Mouse (Mus musculus) liver, adult 2 months (tissue): Measurements from ENCODE around the gene Gm826. TPM values are rescaled to one million over a fixed set of nuclear protein-coding genes. Genes with fewer than 3 reads are reported as not detected.

Source experiments
- DNase-seq: peaks from one replicate; pipeline ENCODE4 v3.0.0-alpha.2; 2011; ENCODE audit warnings: low read depth, low spot score; ENCODE audit errors: extremely low read depth
- H3K27ac ChIP-seq: fragments of 200-500 bp; replicated peaks from 2 replicates; pipeline ENCODE4 v1.5.1; 2012; ENCODE audit warnings: low read depth, mild to moderate bottlenecking, control low read depth, inconsistent platforms, low read length; ENCODE audit not compliant: insufficient read depth
- H3K27me3 ChIP-seq: fragments of 200-500 bp; 2 replicates; pipeline ENCODE4 v1.6.1; 2012; ENCODE audit warnings: mild to moderate bottlenecking, moderate library complexity, low read length, inconsistent platforms; ENCODE audit not compliant: control insufficient read depth, insufficient read depth
- H3K36me3 ChIP-seq: fragments of 200-500 bp; 2 replicates; pipeline ENCODE4 v1.6.1; 2012; ENCODE audit warnings: low read length, inconsistent platforms; ENCODE audit not compliant: control insufficient read depth, insufficient read depth
- H3K4me1 ChIP-seq: fragments of 200-500 bp; 2 replicates; pipeline ENCODE4 v1.6.1; 2011; ENCODE audit warnings: low read length; ENCODE audit not compliant: control insufficient read depth, insufficient read depth
- H3K4me3 ChIP-seq: fragments of 200-500 bp; 2 replicates; pipeline ENCODE4 v1.5.1; 2011; ENCODE audit warnings: low read depth, mild to moderate bottlenecking, control low read depth, low read length, moderate library complexity; ENCODE audit not compliant: insufficient read depth
- H3K79me2 ChIP-seq: fragments of 200-500 bp; 2 replicates; pipeline ENCODE4 v1.6.1; 2012; ENCODE audit warnings: inconsistent platforms, mild to moderate bottlenecking, low read length, moderate library complexity; ENCODE audit not compliant: control insufficient read depth, insufficient read depth
- H3K9ac ChIP-seq: fragments of 200-500 bp; 2 replicates; pipeline ENCODE4 v1.6.1; 2012; ENCODE audit warnings: low read depth, mild to moderate bottlenecking, control low read depth, inconsistent platforms, low read length
- CTCF ChIP-seq: fragments of 200-500 bp; IDR thresholded peaks from 2 replicates; pipeline ENCODE4 v1.5.1; 2011; ENCODE audit warnings: low read depth, low read length, control low read depth
- POLR2A ChIP-seq: fragments of 200-500 bp; IDR thresholded peaks from 2 replicates; pipeline ENCODE4 v1.6.1; 2011; ENCODE audit warnings: low read length, control low read depth; ENCODE audit not compliant: insufficient read depth; ENCODE audit errors: extremely low read depth
- WGBS: fragments of 180-500 bp; shearing (Covaris S2); methylation state at CpG from one replicate; pipeline ENCODE4 v1.1.7; 2018; 5-methylcytosine and 5-hydroxymethylcytosine counted together
- polyA plus RNA-seq: library from polyadenylated mRNA; depleted of rRNA; stranded (reverse); fragments of >200 nt; gene quantifications from 2 replicates; pipeline ENCODE4 v1.2.3, GENCODE M21; 2012
- total RNA-seq: library from RNA; depleted of rRNA; stranded (reverse); fragments of >200 nt; gene quantifications from 2 replicates; pipeline ENCODE4 v1.2.3, GENCODE M21; 2014

Gene Gm826
- total and polyA plus RNA-seq, 2 experiments = 1.4 to 4.1 TPM

DNA sequence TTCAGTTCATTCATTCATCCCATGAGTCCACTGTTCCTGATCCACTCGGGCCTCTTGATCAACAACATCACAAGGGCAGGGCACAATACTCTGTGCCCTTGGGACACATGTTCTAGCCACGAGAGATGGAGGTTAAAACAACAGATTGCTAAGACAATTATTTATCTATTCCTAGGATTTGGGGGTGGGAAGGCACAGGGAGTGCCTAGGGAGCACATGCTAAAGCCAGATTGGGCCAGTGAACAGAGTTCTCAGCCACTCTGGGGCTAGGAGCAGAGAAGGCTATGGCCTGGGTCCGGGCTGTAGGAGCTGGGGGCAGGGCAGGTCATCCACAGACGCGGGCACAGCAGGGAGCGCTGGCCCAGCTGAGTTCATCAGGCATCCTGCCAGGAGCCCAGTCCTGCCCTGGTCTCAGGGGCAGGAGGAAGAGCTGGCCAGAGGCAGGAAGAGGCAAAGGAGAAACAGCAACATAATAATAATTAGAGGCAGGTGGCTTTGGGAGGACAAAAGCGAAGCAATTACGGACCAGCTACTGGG lies 17.1 kb upstream of the Gm826 start:
- no peak for TF ChIP-seq CTCF
- 0 out of 2 replicates have a peak, but pooled peaks have one; percentile 13 for TF ChIP-seq POLR2A
- H3K27ac ChIP-seq = peak overlapping the region; percentile 95
- no peaks in the 10 kb centered on the region for H3K36me3 ChIP-seq
- no peak overlapping the region for H3K4me3 ChIP-seq
- peaks cover 34% of the 10 kb centered on the region for H3K4me1 ChIP-seq
- no peaks in the 10 kb centered on the region for H3K79me2 ChIP-seq
- WGBS = 19% methylated on average over 8 of the region's 8 CpGs
- H3K9ac ChIP-seq = peak overlapping the region; percentile 64
- DNase-seq = peak; percentile 92
- no peaks in the 10 kb centered on the region for H3K27me3 ChIP-seq

DNA sequence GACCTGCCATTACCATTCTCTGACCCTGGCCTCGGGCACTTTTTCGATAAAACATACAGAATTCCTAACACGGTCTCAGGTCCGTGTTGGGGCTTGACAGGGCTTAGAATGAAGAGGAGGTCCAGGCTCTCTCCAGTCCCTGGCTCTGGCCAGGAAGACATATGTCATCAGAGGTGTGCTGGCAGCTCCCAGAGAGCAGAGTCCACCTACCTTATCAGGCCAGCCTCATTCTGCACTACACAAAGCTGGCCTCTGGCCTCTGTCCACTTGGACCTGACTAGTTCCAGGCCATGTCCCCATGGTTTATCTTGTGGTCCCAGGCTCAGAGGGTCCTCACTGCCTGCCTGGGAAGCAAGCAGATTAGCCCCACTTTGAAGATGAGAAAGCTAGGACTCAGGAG lies 15.6 kb upstream of the Gm826 start:
- TF ChIP-seq POLR2A (no peak), CTCF (no peak)
- peak overlapping the region; percentile 86 for H3K27ac ChIP-seq

DNA sequence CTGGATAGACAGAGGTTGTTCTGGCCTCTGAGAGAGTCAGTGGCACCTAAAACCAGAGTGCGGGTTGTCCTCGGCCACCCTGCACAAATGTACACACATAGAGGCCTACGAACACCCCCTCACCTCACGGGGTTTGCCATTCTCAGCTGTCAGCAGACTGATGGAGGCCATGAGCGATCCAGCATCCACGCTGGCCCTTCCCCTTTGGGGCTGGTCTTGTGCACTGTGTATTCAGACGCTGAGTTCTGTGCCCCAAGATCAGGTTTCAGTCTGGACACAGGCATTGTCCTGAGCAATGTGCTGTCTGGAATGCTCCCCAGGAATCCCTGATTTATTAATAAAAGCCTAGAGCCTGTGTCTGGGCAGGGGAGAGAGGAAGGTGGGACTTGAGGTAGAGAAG lies 14.8 kb upstream of the Gm826 start:
- TF ChIP-seq POLR2A (no peak), CTCF (no peak)
- H3K9ac ChIP-seq = peak overlapping the region; percentile 23; the same call in 1 of the 2 replicates
- DNase-seq = peak; percentile 63
- no peaks in the 10 kb centered on the region for H3K27me3 ChIP-seq
- no peak overlapping the region for H3K4me3 ChIP-seq
- H3K4me1 ChIP-seq = peaks cover 32% of the 10 kb centered on the region
- H3K36me3 ChIP-seq = no peaks in the 10 kb centered on the region
- WGBS = 31% methylated on average over 7 of the region's 7 CpGs
- H3K27ac ChIP-seq = peak overlapping the region; percentile 86
- no peaks in the 10 kb centered on the region for H3K79me2 ChIP-seq

More for the DNA sequence above, 15.6 kb upstream of the Gm826 start:
- DNase-seq = peak; percentile 98
- H3K79me2 ChIP-seq = no peaks in the 10 kb centered on the region
- H3K9ac ChIP-seq = peak overlapping the region; percentile 30; the same call in 1 of the 2 replicates
- no peaks in the 10 kb centered on the region for H3K27me3 ChIP-seq
- 27% methylated on average over 4 of the region's 4 CpGs for WGBS
- H3K4me1 ChIP-seq = peaks cover 34% of the 10 kb centered on the region
- H3K4me3 ChIP-seq = no peak overlapping the region
- H3K36me3 ChIP-seq = no peaks in the 10 kb centered on the region

DNA sequence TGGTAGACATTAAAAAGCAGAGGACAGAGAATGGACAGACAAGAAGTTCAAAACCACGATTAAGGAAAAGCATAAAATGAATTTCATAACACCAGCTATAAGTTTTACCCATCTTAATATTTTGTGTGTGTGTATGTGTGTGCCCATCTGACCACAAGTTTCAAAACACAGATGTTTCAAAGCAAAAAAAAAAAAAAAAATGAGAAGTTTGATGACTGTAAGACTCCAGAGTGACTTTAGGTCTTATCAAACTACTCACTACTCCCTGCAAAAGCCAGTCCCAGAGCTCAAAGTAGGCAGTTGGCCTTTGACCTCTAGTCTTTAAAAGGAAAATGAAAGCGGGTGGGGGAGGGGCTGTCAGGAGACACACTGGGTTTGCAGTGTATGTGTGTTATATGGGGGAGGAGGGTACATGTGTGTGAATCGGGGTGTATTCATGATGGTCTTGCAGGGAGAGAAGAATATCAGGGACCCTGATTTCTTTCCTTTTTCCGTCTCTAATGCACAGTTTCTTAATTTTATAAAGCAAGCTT lies 14.2 kb upstream of the Gm826 start:
- Histone ChIP-seq H3K9ac (no peak overlapping the region), H3K79me2 (no peaks in the 10 kb centered on the region), H3K4me3 (no peak overlapping the region), H3K27ac (peak overlapping the region; percentile 86), H3K36me3 (no peaks in the 10 kb centered on the region), H3K27me3 (no peaks in the 10 kb centered on the region), H3K4me1 (peaks cover 27% of the 10 kb centered on the region)
- no peak for TF ChIP-seq CTCF
- no peak for TF ChIP-seq POLR2A
- peak; percentile 83 for DNase-seq
- 39% methylated on average over 4 of the region's 4 CpGs for WGBS

DNA sequence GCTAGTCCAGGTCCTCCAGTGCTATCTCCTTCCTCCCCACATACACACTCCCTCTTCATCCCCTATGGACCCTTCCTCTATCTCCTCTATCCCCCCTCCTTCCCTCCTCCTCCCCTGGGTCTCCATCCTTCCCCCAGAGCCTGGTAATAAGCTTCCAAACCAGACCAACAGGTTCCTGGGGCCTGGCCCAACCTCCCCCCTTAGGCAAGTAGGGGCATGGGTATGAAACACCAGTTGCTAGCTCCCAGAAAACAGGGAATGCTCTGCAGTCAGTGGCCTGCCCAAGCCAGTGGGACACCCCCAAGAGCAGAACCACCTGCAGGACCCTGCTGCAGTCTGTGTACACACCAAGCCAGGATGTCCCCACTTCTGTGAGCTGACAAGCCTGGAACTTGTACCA lies 11.7 kb upstream of the Gm826 start:
- peaks cover 20% of the 10 kb centered on the region for H3K4me1 ChIP-seq

DNA sequence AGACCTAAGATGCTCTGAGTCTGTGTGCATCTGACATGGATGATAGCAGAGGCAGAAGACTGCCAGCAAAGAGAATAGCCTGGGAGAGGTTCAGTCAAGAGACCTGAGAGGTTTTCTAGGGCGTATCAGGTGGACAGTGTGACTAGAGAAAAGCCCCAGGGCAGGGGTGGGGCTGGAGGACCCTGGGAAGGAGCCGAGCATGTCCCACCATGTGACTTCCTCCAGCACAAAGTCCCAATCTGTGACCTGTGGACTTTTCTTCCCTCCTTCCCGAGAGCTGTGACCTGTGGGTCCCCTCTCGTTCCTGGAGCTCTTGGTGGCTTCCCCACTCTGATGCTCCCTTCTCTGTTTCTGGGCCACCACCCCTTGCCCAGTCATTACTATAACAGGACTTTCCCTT lies 6.2 kb upstream of the Gm826 start:
- Histone ChIP-seq H3K36me3 (no peaks in the 10 kb centered on the region), H3K27ac (peak overlapping the region; percentile 69)
- no peak for TF ChIP-seq POLR2A

More for the DNA sequence above, 11.7 kb upstream of the Gm826 start:
- no peak overlapping the region for H3K9ac ChIP-seq
- no peak for TF ChIP-seq CTCF
- TF ChIP-seq POLR2A = no peak
- no peaks in the 10 kb centered on the region for H3K79me2 ChIP-seq
- DNase-seq = no peak
- H3K27me3 ChIP-seq = no peaks in the 10 kb centered on the region
- H3K4me3 ChIP-seq = no peak overlapping the region
- H3K27ac ChIP-seq = no peak overlapping the region
- no peaks in the 10 kb centered on the region for H3K36me3 ChIP-seq

More for the DNA sequence above, 6.2 kb upstream of the Gm826 start:
- Histone ChIP-seq H3K4me1 (peaks cover 8% of the 10 kb centered on the region; the same call in 1 of the 2 replicates), H3K4me3 (no peak overlapping the region), H3K9ac (no peak overlapping the region), H3K79me2 (no peaks in the 10 kb centered on the region), H3K27me3 (no peaks in the 10 kb centered on the region)
- peak; percentile 31 for DNase-seq
- WGBS = 45% methylated on average over 4 of the region's 4 CpGs
